Mouse (Mus musculus): ENCODE measurements around the gene Ms4a18.

DNA sequence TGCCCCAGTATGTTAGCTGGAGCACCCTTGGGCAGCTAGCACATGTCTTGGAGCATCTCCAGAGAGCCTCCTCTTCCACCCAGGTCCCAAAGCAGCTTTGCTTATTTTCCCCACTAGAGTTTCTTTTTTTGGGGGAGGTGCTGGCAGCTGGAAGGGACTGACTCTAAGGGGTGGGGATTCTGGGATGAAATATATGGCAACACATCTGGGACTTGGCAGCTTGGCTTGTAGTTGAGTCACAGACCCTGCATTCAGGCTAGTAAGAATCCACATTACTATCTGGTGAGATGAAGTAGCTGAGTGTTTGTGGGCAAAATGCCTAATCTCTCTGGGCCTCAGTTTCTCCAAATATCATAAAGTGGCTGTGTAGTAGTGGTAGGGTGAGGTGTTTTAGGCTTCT, 25.9 kb downstream of the Ms4a18 start:
- TF ChIP-seq CTCF (conservative IDR thresholded peaks at IDR 0.05; ENCODE audit: low read length) = no peak
- TF ChIP-seq NANOG (IDR thresholded peaks at IDR 0.05; ENCODE audit: borderline replicate concordance, low read length) = no peak
- TF ChIP-seq POU5F1 (IDR thresholded peaks at IDR 0.05; ENCODE audit: borderline replicate concordance, low read length) = no peak
